Mouse (Mus musculus): ENCODE data around the gene Xrcc2. TPM values are rescaled to one million over a fixed set of nuclear protein-coding genes. Genes with fewer than 3 reads are reported as not detected.

Xrcc2 gene
- polyA plus RNA-seq (2014; fragmentation: Illumina TruSeq; extraction: RNeasy Lipid Tissue Mini Kit (QIAGEN cat#74804); ENCODE audit: low read depth, low replicate concordance): 1.1 TPM

DNA sequence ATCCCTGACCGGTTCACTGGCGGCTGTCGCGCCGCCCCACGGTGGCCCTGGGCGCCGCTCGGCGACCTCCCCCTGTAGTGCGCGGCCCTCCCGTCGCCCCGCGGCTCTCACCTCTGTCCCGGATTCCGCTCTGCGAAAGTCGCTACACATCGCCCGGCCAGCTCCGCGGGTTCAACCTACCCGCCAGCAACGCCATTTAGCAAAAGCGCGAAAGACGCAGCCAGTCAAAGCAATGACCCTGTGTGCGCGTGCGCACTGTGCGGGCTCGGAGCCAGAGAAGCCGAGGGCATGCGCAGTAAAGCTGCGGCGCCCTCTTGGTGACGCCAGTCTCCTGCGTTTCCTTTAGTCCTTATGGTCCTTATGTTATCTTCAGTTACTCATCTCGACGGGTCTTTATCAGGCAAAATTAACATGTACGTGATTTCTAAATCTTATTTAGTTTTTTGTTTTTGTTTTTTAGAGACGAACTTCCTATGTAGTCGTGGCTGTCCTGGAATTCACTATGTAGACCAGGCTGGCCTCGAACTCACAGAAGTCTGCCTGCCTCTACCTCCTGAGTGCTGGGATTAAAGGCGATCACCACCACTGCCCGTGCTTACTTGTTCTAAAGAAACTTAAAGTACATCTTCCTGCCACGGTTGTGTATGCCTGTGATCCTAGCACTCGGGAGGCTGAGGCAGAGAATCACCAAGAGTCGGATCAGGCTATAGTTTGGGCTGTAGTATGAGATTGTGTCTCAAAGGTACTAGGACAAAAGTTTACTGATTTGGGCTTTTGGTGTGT lies at the start of gene Xrcc2:
Xrcc2 (minus strand) TSS at position 259 of the 783 bp plus-strand sequence.

Other genes starting within 250 kb of the Xrcc2 start
- 12.8 TPM for gene Kmt2c, start 207.0 kb downstream of the Xrcc2 start, polyA plus RNA-seq (2014; fragmentation: Illumina TruSeq; extraction: RNeasy Lipid Tissue Mini Kit (QIAGEN cat#74804); ENCODE audit: low read depth, low replicate concordance)
- not detected for gene Cct8l1, start 189.8 kb downstream of the Xrcc2 start, polyA plus RNA-seq (2014; fragmentation: Illumina TruSeq; extraction: RNeasy Lipid Tissue Mini Kit (QIAGEN cat#74804); ENCODE audit: low read depth, low replicate concordance)
- gene Actr3b, start 54.2 kb upstream of the Xrcc2 start, polyA plus RNA-seq (2014; fragmentation: Illumina TruSeq; extraction: RNeasy Lipid Tissue Mini Kit (QIAGEN cat#74804); ENCODE audit: low read depth, low replicate concordance): 0.24 TPM
- not detected for gene Gm21663, start 236.6 kb upstream of the Xrcc2 start, polyA plus RNA-seq (2014; fragmentation: Illumina TruSeq; extraction: RNeasy Lipid Tissue Mini Kit (QIAGEN cat#74804); ENCODE audit: low read depth, low replicate concordance)
- not detected for gene Gm21671, start 248.6 kb upstream of the Xrcc2 start, polyA plus RNA-seq (2014; fragmentation: Illumina TruSeq; extraction: RNeasy Lipid Tissue Mini Kit (QIAGEN cat#74804); ENCODE audit: low read depth, low replicate concordance)

Data from liver, adult 10 weeks (tissue).